Mouse (Mus musculus): ENCODE data around the gene Als2cr12. TPM values are rescaled to one million over a fixed set of nuclear protein-coding genes. Genes with fewer than 3 reads are reported as not detected.
"Not testable (repeated sequence)": the region's sequence is repeated elsewhere in the genome, so short reads cannot be mapped to it uniquely, and the experiment has no call there.

Als2cr12 gene
- not detected for total RNA-seq (2021)
- long read RNA-seq, experiment 1: 0 reads
- long read RNA-seq, experiment 2, partial matches to known transcripts: 0 of 1 reads
- long read RNA-seq, experiment 2, other reads (novel, unspliced or antisense): 1 of 1 reads

- not testable (repeated sequence) for DNase-seq
- intact Hi-C loops (cut with DNase I): loop anchor here (2.0 kb wide), 1 partner anchor 203 kb away; no protein-coding TSS in a partner anchor
Measured at GRCm38 (mm10) chr1:58695810-58696209, at the start of gene Als2cr12. Gene Als2cr12, minus strand, starts transcription at chr1:58695989.

- intact Hi-C loops (cut with DNase I): loop anchor here (5.0 kb wide), 1 partner anchor 112 kb away; no protein-coding TSS in a partner anchor
- peak in 1 of 2 experiments; percentile 45 for DNase-seq
Measured at GRCm38 (mm10) chr1:58744645-58745044, 48.9 kb upstream of the Als2cr12 start.

- DNase-seq: no peak
- intact Hi-C loops (cut with DNase I): no loop called here
Measured at GRCm38 (mm10) chr1:58743252-58743651, 47.5 kb upstream of the Als2cr12 start.

GRCm38 (mm10) chr1:58742571-58743021 is 46.8 kb upstream of the Als2cr12 start:
- intact Hi-C loops (cut with DNase I): no loop called here
- no peak for DNase-seq

- intact Hi-C loops (cut with DNase I): no loop called here
- no peak for DNase-seq
Measured at GRCm38 (mm10) chr1:58739529-58739928, 43.7 kb upstream of the Als2cr12 start.

- intact Hi-C loops (cut with DNase I): no loop called here
- no peak for DNase-seq
Measured at GRCm38 (mm10) chr1:58736968-58737367, 41.2 kb upstream of the Als2cr12 start.

GRCm38 (mm10) chr1:58735962-58736361 is 40.2 kb upstream of the Als2cr12 start:
- DNase-seq: no peak
- intact Hi-C loops (cut with DNase I): no loop called here

- intact Hi-C loops (cut with DNase I): no loop called here
- no peak for DNase-seq
Measured at GRCm38 (mm10) chr1:58734043-58734920, 38.5 kb upstream of the Als2cr12 start.

- intact Hi-C loops (cut with DNase I): no loop called here
- no peak for DNase-seq
Measured at GRCm38 (mm10) chr1:58733636-58734035, 37.8 kb upstream of the Als2cr12 start.

GRCm38 (mm10) chr1:58728590-58728868 is 32.7 kb upstream of the Als2cr12 start:
- no peak for DNase-seq

GRCm38 (mm10) chr1:58727747-58728589 is 32.2 kb upstream of the Als2cr12 start:
- no peak for DNase-seq
- intact Hi-C loops (cut with DNase I): no loop called here

More at GRCm38 (mm10) chr1:58728590-58728868, 32.7 kb upstream of the Als2cr12 start:
- intact Hi-C loops (cut with DNase I): no loop called here

GRCm38 (mm10) chr1:58727019-58727746 is 31.4 kb upstream of the Als2cr12 start:
- intact Hi-C loops (cut with DNase I): no loop called here
- no peak for DNase-seq

GRCm38 (mm10) chr1:58725767-58726166 is 30.0 kb upstream of the Als2cr12 start:
- intact Hi-C loops (cut with DNase I): no loop called here
- DNase-seq: no peak

GRCm38 (mm10) chr1:58725095-58725494 is 29.3 kb upstream of the Als2cr12 start:
- DNase-seq: no peak
- intact Hi-C loops (cut with DNase I): no loop called here

GRCm38 (mm10) chr1:58724533-58724932 is 28.7 kb upstream of the Als2cr12 start:
- intact Hi-C loops (cut with DNase I): no loop called here
- no peak for DNase-seq

GRCm38 (mm10) chr1:58723809-58724405 is 28.1 kb upstream of the Als2cr12 start:
- intact Hi-C loops (cut with DNase I): no loop called here
- DNase-seq: no peak

- intact Hi-C loops (cut with DNase I): no loop called here
Measured at GRCm38 (mm10) chr1:58723062-58723808, 27.4 kb upstream of the Als2cr12 start.

GRCm38 (mm10) chr1:58722115-58722938 is 26.5 kb upstream of the Als2cr12 start:
- DNase-seq: no peak
- intact Hi-C loops (cut with DNase I): no loop called here

More at GRCm38 (mm10) chr1:58723062-58723808, 27.4 kb upstream of the Als2cr12 start:
- DNase-seq: no peak

Measured in heart, postnatal 14 days (tissue).